Mouse (Mus musculus): Measurements from ENCODE around the gene Plekhb2.

Gene Plekhb2

DNA sequence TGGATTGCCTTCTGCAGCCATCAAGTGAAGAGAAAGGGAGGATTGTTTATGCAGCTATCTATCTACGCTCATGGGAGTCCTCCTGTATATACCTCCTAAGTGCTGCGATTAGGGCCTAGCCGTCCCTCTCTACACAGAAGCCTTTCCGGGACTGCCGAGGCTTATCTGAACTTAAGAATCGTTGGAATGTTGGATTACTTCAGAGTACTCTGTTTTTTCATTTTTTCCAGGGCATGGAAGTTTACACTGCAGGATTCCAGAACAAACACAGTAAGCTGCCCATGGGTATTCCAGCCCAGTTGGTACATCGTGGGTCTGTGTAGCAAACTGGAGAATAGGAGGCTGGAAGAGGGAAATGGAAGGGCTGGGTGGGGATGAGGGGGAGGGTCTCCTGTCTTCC lies 14.5 kb downstream of the Plekhb2 start:
- in situ Hi-C loops (cut with MboI; ENCODE audit: low sequenced_read_pairs), result no loop called here

DNA sequence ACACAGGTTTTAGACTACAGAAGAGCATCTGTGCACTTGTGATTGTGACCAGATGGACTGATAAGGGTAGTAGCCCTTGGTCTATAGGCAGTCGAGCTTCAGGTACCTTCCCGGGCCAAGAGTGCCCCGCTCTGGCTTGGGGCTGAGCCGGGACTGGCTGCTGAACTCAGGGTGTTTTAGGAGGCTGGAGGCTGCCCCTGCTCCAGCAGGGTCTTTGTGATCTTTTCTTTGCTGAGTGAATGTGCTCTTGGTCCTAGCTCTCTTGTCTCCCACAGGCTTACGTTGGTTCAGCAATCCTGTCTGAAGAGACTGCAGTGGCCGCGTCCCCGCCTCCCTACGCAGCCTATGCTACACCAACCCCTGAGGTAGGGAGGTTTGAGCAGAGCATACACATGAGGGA lies 16.1 kb downstream of the Plekhb2 start:
- in situ Hi-C loops (cut with MboI; ENCODE audit: low sequenced_read_pairs), result no loop called here

DNA sequence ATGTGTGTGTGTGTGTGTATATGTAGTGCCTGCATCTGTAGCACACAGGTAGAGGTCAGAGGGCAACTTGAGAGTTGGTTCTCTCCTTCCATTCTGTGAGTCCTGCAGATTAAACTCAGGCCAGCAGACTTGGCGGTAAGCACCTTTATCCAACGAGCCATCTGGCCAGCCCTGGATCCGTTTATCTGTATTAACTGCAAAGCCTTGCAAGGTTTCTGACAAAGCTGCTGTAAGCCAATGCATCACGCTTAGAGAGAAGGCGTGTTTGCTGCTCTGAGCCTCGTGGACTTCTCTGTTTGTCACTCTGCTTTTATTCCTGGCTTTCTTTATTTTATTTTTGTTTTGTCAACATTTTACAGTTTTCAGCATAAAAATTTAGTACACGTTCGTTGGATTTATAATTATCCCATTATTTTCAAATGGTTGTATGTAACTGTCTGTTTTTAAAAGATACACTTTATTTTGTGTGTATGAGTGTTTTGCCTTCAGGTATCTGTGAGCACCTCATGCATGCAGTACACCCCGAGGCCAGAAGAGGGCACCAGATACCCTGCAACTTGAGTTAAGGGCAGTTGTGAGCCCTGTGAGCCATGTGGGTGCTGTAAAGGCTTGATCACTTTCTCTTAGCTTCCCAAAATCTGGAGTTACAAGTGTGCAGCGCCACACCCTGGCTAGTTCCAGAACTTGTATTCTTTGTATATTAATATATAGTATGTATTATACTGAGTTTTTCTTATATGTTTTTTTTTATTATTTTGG lies 17.2 kb downstream of the Plekhb2 start:
- in situ Hi-C loops (cut with MboI; ENCODE audit: low sequenced_read_pairs), result no loop called here

GRCm38 (mm10) chr1:34867574-34867955 lies 17.8 kb downstream of the Plekhb2 start:
- in situ Hi-C loops (cut with MboI; ENCODE audit: low sequenced_read_pairs), result no loop called here

GRCm38 (mm10) chr1:34868391-34868790 lies 18.6 kb downstream of the Plekhb2 start:
- in situ Hi-C loops (cut with MboI; ENCODE audit: low sequenced_read_pairs), result no loop called here

DNA sequence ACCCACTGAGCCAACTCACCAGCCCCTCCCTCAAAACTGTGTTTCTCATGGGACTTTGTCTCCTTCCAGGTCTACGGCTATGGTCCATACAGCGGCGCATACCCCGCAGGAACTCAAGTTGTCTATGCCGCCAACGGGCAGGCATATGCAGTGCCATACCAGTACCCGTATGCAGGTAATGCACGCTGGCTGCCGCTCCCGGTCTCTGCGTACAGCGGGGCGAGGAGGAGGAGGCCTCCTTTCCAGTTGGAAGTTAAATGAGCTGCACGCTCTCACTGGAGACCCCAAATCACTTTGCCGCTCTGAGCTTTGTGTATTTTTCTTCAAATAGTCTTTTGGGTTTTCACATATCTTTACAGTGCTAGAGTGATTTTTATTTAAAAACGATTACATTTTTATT lies 19.5 kb downstream of the Plekhb2 start:
- in situ Hi-C loops (cut with MboI; ENCODE audit: low sequenced_read_pairs), result no loop called here

DNA sequence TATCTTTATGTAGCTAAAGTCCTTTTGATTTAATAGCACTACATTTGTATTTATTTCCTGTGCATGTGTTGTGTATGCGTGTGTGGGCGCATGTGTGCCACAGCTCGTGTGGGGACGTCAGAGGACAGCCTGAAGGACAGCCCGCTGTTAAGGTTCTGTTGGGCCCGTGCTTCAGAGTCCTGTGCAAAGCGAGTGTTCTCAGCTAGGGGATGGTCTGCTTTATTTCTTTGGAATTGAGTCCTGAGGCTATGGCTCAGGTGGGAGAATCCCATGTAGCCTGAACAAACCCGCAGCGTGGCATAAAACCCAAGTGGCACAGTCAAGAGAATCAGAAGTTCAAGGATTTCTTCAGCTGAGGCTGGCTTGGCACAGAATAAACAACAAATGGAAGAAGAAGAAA lies 21.4 kb downstream of the Plekhb2 start:
- in situ Hi-C loops (cut with MboI; ENCODE audit: low sequenced_read_pairs), result no loop called here

- in situ Hi-C loops (cut with MboI; ENCODE audit: low sequenced_read_pairs), result no loop called here
Observed at GRCm38 (mm10) chr1:34873551-34873950, 23.8 kb downstream of the Plekhb2 start.

- in situ Hi-C loops (cut with MboI; ENCODE audit: low sequenced_read_pairs), result no loop called here
Observed at GRCm38 (mm10) chr1:34879611-34880010, 29.8 kb downstream of the Plekhb2 start.

DNA sequence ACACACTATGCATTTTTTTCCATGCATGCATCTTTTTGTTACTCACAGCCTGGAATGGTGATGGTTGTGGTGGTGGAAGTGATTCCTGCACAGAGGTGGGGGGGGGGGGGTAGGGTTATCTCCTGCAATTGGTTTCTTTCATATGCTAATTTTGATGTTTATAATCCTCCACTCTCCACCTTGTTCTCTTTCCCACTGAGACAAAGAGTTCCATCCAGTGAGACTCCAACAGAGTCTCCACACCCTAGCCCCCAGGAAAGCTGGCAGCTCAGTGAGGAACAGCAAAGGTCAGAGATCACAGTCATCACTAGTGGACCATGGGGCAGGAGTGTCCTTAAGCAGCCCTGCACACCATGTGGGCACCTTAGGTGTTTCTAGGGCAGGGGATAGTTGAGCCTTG lies 34.0 kb downstream of the Plekhb2 start:
- in situ Hi-C loops (cut with MboI; ENCODE audit: low sequenced_read_pairs), result no loop called here

DNA sequence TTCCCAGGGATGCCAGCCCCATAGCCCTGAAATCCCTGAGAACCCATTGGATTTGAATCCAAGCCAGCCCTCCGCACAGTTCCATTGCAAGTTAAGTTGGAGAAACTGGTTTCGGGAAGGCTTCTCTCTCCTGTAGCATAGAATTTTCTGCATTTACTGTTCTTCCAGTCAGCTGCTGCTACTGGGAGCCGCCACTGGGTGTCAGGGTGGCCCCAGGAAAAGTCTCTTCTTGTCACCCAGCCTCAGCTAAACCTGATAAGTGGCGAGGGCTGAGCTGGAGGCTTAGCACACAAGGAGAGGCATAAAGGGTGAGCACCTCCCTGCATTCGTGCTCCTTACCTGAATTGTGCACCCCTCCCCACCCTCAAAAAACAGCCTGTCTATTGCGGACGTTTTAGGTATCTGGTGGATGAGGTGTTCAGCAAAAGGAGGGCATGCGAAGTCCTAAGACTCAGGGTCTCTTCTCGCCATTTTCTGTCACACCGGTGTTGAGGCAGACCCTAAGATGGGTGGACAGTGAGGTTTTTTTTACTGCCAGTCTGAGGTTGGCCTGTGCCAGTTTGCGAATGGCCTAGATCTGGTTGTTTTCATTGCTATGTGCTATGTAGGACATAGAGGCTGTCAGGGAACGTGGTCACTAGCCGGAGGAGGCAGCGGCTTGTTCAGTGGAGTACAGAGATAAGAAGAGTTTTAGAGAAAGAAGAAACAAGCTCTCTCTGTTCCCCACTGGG lies 41.9 kb downstream of the Plekhb2 start:
- in situ Hi-C loops (cut with MboI; ENCODE audit: low sequenced_read_pairs), result no loop called here

- in situ Hi-C loops (cut with MboI; ENCODE audit: low sequenced_read_pairs), result no loop called here
Observed at GRCm38 (mm10) chr1:34892466-34892865, 42.7 kb downstream of the Plekhb2 start.

GRCm38 (mm10) chr1:34893331-34893730 lies 43.6 kb downstream of the Plekhb2 start:
- in situ Hi-C loops (cut with MboI; ENCODE audit: low sequenced_read_pairs), result no loop called here

GRCm38 (mm10) chr1:34893831-34894230 lies 44.1 kb downstream of the Plekhb2 start:
- in situ Hi-C loops (cut with MboI; ENCODE audit: low sequenced_read_pairs), result no loop called here

- in situ Hi-C loops (cut with MboI; ENCODE audit: low sequenced_read_pairs), result no loop called here
Observed at GRCm38 (mm10) chr1:34896102-34896501, 46.3 kb downstream of the Plekhb2 start.

GRCm38 (mm10) chr1:34896898-34897297 lies 47.1 kb downstream of the Plekhb2 start:
- in situ Hi-C loops (cut with MboI; ENCODE audit: low sequenced_read_pairs), result no loop called here

- in situ Hi-C loops (cut with MboI; ENCODE audit: low sequenced_read_pairs), result no loop called here
Observed at GRCm38 (mm10) chr1:34928656-34929055, 78.9 kb downstream of the Plekhb2 start.

All from CH12F3 (cell line).